Mouse (Mus musculus) hindbrain, postnatal 0 days (tissue): ENCODE measurements around the gene Rer1. TPM values are rescaled to one million over a fixed set of nuclear protein-coding genes. Genes with fewer than 3 reads are reported as not detected.
A peak's percentile ranks its signal among the peaks of the same experiment; 100 is the strongest.

Experiments
- ATAC-seq: fragments of 200-750 bp; cut with Nextera tagmentation; 2 replicates; pipeline ENCODE4 v1.8.0; 2017; ENCODE audit warnings: mild to moderate bottlenecking, moderate TSS enrichment, moderate library complexity
- DNase-seq: peaks from one replicate; pipeline ENCODE4 v3.0.0-alpha.2; 2015; ENCODE audit warnings: low spot score
- H3K27ac ChIP-seq: fragments of 300-500 bp; sonication (generic); 2 replicates; pipeline ENCODE4 v1.5.1; 2014; ENCODE audit warnings: mild to moderate bottlenecking
- H3K27me3 ChIP-seq: fragments of 300-500 bp; sonication (generic); 2 replicates; pipeline ENCODE4 v1.6.1; 2014; ENCODE audit warnings: low read length, mixed read lengths; ENCODE audit not compliant: insufficient read depth
- H3K36me3 ChIP-seq: fragments of 300-500 bp; sonication (generic); 2 replicates; pipeline ENCODE4 v1.6.1; 2014; ENCODE audit warnings: low read length, mixed read lengths; ENCODE audit not compliant: insufficient read depth
- H3K4me1 ChIP-seq: fragments of 300-500 bp; sonication (generic); 2 replicates; pipeline ENCODE4 v1.6.1; 2014; ENCODE audit warnings: antibody characterized with exemption, low read length, mixed read lengths; ENCODE audit not compliant: insufficient read depth
- H3K4me2 ChIP-seq: fragments of 300-500 bp; sonication (generic); 2 replicates; pipeline ENCODE4 v1.6.1; 2014; ENCODE audit warnings: low read depth, mild to moderate bottlenecking, low read length, moderate library complexity, mixed read lengths
- H3K4me3 ChIP-seq: fragments of 300-500 bp; sonication (generic); 2 replicates; pipeline ENCODE4 v1.5.1; 2014; ENCODE audit warnings: low read length
- H3K9ac ChIP-seq: fragments of 300-500 bp; sonication (generic); replicated peaks from 2 replicates; pipeline ENCODE4 v1.6.1; 2014; ENCODE audit warnings: mild to moderate bottlenecking, low read length, moderate library complexity, mixed read lengths
- H3K9me3 ChIP-seq: fragments of 300-500 bp; sonication (generic); 2 replicates; pipeline ENCODE4 v1.6.1; 2016; ENCODE audit warnings: low read length, mixed read lengths
- CTCF ChIP-seq: IDR thresholded peaks from 2 replicates; pipeline ENCODE4 v1.5.1; 2016; ENCODE audit warnings: antibody characterized with exemption, control low read depth, low read depth
- WGBS: fragments of 180-500 bp; shearing (Covaris S2); extraction: QIAGEN DNeasy Blood & Tissue Kit; methylation state at CpG from one replicate; pipeline ENCODE4 v1.1.7; 2014; 5-methylcytosine and 5-hydroxymethylcytosine counted together
- polyA plus RNA-seq: library from polyadenylated mRNA; unstranded; fragments of >200 nt; fragmentation: Nextera tagmentation; extraction: Ambion mirVana; gene quantifications from 2 replicates; pipeline ENCODE4 v1.2.1, GENCODE M21; 2015
- total RNA-seq: library from RNA; depleted of rRNA; stranded (reverse); fragments of >200 nt; gene quantifications from 2 replicates; pipeline ENCODE4 v1.2.3, GENCODE M21; 2014; rRNA removed

The Rer1 gene
- total and polyA plus RNA-seq, 2 experiments from 2014 or later = 85.4 to 129 TPM

DNA sequence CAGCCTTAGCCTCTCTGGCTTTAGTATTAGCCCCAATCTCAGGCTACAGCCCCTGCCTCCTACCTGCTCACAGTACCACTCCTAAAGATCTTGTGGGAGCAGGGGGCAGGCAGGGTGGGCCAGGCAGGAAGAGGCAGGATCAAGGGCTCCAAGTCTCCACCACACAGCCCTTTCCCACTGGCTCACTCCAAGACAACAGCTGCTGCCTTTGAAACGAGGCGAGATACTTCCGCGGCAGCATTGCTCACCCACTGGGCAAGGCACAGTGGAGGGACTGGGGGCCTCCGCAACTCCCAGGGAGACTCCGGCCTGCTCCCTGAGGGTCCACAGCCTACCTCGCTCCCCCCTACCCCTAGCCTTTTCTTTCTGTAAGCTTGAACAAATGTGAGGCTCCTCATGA, 52.0 kb downstream of the Rer1 start:
- WGBS = 20% methylated on average over 7 of the region's 7 CpGs
- TF ChIP-seq CTCF = no peak
- Histone ChIP-seq H3K4me1 (peaks cover 21% of the 10 kb centered on the region), H3K36me3 (no peaks in the 10 kb centered on the region), H3K27ac (peak overlapping the region; percentile 20; the same call in 1 of the 2 replicates), H3K4me3 (no peak overlapping the region), H3K9ac (no peak overlapping the region), H3K9me3 (no peaks in the 10 kb centered on the region), H3K27me3 (no peaks in the 10 kb centered on the region), H3K4me2 (no peak overlapping the region)
- no peak for ATAC-seq
- DNase-seq = no peak

DNA sequence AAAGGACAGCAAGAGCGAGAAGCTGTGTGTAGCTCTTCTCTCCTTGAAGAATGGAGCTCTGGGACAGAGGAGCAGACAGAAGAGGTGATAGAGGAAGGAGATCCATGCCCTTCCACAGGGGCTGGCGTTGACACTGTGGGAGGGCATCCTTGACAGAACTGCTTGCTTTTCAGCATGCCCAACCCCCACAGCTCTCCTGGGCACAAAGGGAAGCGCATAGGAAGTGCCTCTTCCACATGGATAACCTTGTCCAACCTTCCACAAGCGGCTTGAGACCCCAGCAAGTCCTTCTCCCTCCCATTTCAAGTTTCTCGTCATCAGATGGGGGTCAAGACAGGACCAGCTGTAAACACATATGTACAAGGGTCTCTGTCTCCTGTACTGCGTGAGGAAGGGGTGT, 53.1 kb downstream of the Rer1 start:
- no peak overlapping the region for H3K4me2 ChIP-seq
- 34% methylated on average over 6 of the region's 6 CpGs for WGBS
- DNase-seq (no peak), ATAC-seq (no peak)
- H3K4me3 ChIP-seq = no peak overlapping the region
- H3K4me1 ChIP-seq = peaks cover 21% of the 10 kb centered on the region
- no peak overlapping the region for H3K9ac ChIP-seq
- no peak overlapping the region for H3K27ac ChIP-seq
- no peaks in the 10 kb centered on the region for H3K27me3 ChIP-seq
- no peaks in the 10 kb centered on the region for H3K9me3 ChIP-seq
- TF ChIP-seq CTCF = no peak
- H3K36me3 ChIP-seq = no peaks in the 10 kb centered on the region

DNA sequence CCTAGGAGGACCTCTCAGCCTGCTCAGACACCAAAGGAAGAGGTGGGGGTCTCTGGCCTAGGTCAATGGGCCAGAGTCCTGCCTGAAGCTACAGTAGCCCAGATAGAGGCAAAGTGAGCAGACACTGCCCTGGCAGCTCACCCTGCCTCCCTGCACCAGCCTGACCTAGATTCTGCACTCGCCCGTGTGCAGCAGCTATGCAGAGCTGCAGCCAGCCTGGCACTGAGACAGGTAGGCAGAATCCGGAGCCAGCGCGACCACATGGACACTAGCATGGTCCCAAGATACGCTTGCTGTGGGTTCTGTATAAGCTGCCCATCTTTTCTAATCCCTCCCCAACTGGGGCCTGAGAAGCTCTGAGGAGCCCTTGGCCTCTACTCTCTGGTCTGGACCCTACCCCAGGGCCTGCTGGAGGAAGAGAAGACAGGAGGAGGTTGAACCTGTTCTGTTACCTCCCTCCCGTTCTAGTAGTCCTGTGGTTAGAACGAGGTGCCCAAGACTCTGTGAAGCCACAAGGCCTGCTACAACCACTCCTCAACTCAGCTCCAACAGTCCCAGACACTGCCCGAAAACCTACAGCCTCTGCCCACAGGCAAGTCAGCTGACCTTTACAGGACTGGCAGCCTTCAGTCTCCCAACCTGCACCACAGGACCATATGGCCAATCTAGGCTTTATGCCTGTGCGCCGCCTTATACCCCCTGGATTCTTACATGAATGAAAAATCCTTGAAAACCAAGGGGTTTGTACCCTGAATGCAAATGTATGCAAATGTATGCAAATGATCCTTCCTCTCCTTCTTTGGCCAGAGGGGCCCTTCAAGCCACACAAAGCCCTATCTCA, 61.8 kb downstream of the Rer1 start:
- TF ChIP-seq CTCF = no peak
- Histone ChIP-seq H3K9me3 (no peaks in the 10 kb centered on the region), H3K4me1 (peaks cover 22% of the 10 kb centered on the region), H3K27ac (peak overlapping the region; percentile 75), H3K36me3 (no peaks in the 10 kb centered on the region), H3K27me3 (no peaks in the 10 kb centered on the region), H3K9ac (0 out of 2 replicates have a peak overlapping the region, but pooled peaks have one; percentile 24), H3K4me2 (no peak overlapping the region), H3K4me3 (no peak overlapping the region)
- DNase-seq = peak; percentile 60
- WGBS = 49% methylated on average over 11 of the region's 11 CpGs
- ATAC-seq = peak; percentile 46

Other genes starting within 250 kb of the Rer1 start
- gene Ttc34, start 248.9 kb downstream of the Rer1 start, total RNA-seq = 3.0 and 3.3 TPM in 2 replicates
- 2.3 and 2.7 TPM in 2 replicates for gene Ttc34, start 248.9 kb downstream of the Rer1 start, polyA plus RNA-seq
- 1.0 and 1.6 TPM in 2 replicates for gene Mmel1, start 216.8 kb downstream of the Rer1 start, total RNA-seq
- 0.93 TPM in 2 replicates for gene Mmel1, start 216.8 kb downstream of the Rer1 start, polyA plus RNA-seq
- 33.5 and 47.3 TPM in 2 replicates for gene Fam213b, start 187.2 kb downstream of the Rer1 start, total RNA-seq
- gene Fam213b, start 187.2 kb downstream of the Rer1 start, polyA plus RNA-seq = 78.2 and 83.8 TPM in 2 replicates
- 0.52 TPM in 1 of 2 replicates, not detected in the other for gene Tnfrsf14, start 157.8 kb downstream of the Rer1 start, total RNA-seq
- 0.16 and 0.29 TPM in 2 replicates for gene Tnfrsf14, start 157.8 kb downstream of the Rer1 start, polyA plus RNA-seq
- gene Hes5, start 125.5 kb downstream of the Rer1 start, total RNA-seq = 149 and 177 TPM in 2 replicates
- 106 and 122 TPM in 2 replicates for gene Hes5, start 125.5 kb downstream of the Rer1 start, polyA plus RNA-seq
- 34.5 and 40.9 TPM in 2 replicates for gene Pank4, start 122.3 kb downstream of the Rer1 start, total RNA-seq
- 25.2 and 28.1 TPM in 2 replicates for gene Pank4, start 122.3 kb downstream of the Rer1 start, polyA plus RNA-seq
- 45.7 and 48.8 TPM in 2 replicates for gene Plch2, start 29.6 kb downstream of the Rer1 start, total RNA-seq
- 12.5 and 12.8 TPM in 2 replicates for gene Plch2, start 29.6 kb downstream of the Rer1 start, polyA plus RNA-seq
- gene Pex10, start 19.4 kb downstream of the Rer1 start, total RNA-seq = 12.8 and 20.2 TPM in 2 replicates
- 15.4 and 15.9 TPM in 2 replicates for gene Pex10, start 19.4 kb downstream of the Rer1 start, polyA plus RNA-seq
- 0.86 and 9.0 TPM in 2 replicates for gene Morn1, start 195 bp upstream of the Rer1 start, total RNA-seq
- gene Morn1, start 195 bp upstream of the Rer1 start, polyA plus RNA-seq = 8.9 and 10.0 TPM in 2 replicates
- gene Ski, start 136.2 kb upstream of the Rer1 start, total RNA-seq = 69.8 and 71.3 TPM in 2 replicates
- gene Ski, start 136.2 kb upstream of the Rer1 start, polyA plus RNA-seq = 8.8 and 9.5 TPM in 2 replicates
- gene Faap20, start 163.4 kb upstream of the Rer1 start, total RNA-seq = 51.2 and 61.4 TPM in 2 replicates
- 60.8 and 62.5 TPM in 2 replicates for gene Faap20, start 163.4 kb upstream of the Rer1 start, polyA plus RNA-seq